Mouse (Mus musculus) hindbrain, embryonic 11.5 days (tissue): ENCODE data around the gene Olfr749. TPM values are rescaled to one million over a fixed set of nuclear protein-coding genes. Genes with fewer than 3 reads are reported as not detected.
"Not testable (repeated sequence)": the region's sequence is repeated elsewhere in the genome, so short reads cannot be mapped to it uniquely, and the experiment has no call there.

Experiments
- ATAC-seq: fragments of 200-750 bp; cut with Nextera tagmentation; 2 replicates; pipeline ENCODE4 v1.8.0; 2017; ENCODE audit warnings: mild to moderate bottlenecking, moderate TSS enrichment, moderate library complexity; ENCODE audit not compliant: low FRiP score
- DNase-seq: peaks from one replicate; pipeline ENCODE4 v3.0.0-alpha.2; 2015; ENCODE audit warnings: low spot score
- H3K27ac ChIP-seq: fragments of 300-500 bp; sonication (generic); 2 replicates; pipeline ENCODE4 v1.5.1; 2014; ENCODE audit warnings: mild to moderate bottlenecking, low read depth, low read length
- H3K27me3 ChIP-seq: fragments of 300-500 bp; sonication (generic); 2 replicates; pipeline ENCODE4 v1.6.1; 2014; ENCODE audit warnings: mild to moderate bottlenecking, low read length, moderate library complexity, mixed read lengths; ENCODE audit not compliant: control insufficient read depth, insufficient read depth
- H3K36me3 ChIP-seq: fragments of 300-500 bp; sonication (generic); 2 replicates; pipeline ENCODE4 v1.6.1; 2014; ENCODE audit warnings: mild to moderate bottlenecking, low read length, moderate library complexity, mixed read lengths; ENCODE audit not compliant: control insufficient read depth, insufficient read depth
- H3K4me1 ChIP-seq: fragments of 300-500 bp; sonication (generic); replicated peaks from 2 replicates; pipeline ENCODE4 v1.6.1; 2014; ENCODE audit warnings: low read length, mixed read lengths; ENCODE audit not compliant: control insufficient read depth, insufficient read depth
- H3K4me2 ChIP-seq: fragments of 300-500 bp; sonication (generic); replicated peaks from 2 replicates; pipeline ENCODE4 v1.6.1; 2014; ENCODE audit warnings: mild to moderate bottlenecking, low read depth, low read length
- H3K4me3 ChIP-seq: fragments of 300-500 bp; sonication (generic); 2 replicates; pipeline ENCODE4 v1.5.1; 2014; ENCODE audit warnings: low read depth, low read length
- H3K9ac ChIP-seq: fragments of 300-500 bp; sonication (generic); 2 replicates; pipeline ENCODE4 v1.6.1; 2014; ENCODE audit warnings: low read depth, low read length
- H3K9me3 ChIP-seq: fragments of 300-500 bp; sonication (generic); 2 replicates; pipeline ENCODE4 v1.6.1; 2016; ENCODE audit warnings: low read length; ENCODE audit not compliant: control insufficient read depth
- WGBS: fragments of 180-500 bp; shearing (Covaris S2); extraction: QIAGEN DNeasy Blood & Tissue Kit; methylation state at CpG from one replicate; pipeline ENCODE4 v1.1.7; 2014; 5-methylcytosine and 5-hydroxymethylcytosine counted together
- polyA plus RNA-seq: library from polyadenylated mRNA; unstranded; fragments of >200 nt; fragmentation: Nextera tagmentation; extraction: Ambion mirVana; gene quantifications from 2 replicates; pipeline ENCODE4 v1.2.1, GENCODE M21; 2014

Gene Olfr749
- polyA plus RNA-seq, 1 experiment from 2014 or later: not detected

GRCm38 (mm10) chr14:50741584-50741983 lies 3.3 kb downstream of the Olfr749 start:
- Histone ChIP-seq H3K4me2 (no peak overlapping the region), H3K4me1 (no peaks in the 10 kb centered on the region), H3K4me3 (no peak overlapping the region), H3K27me3 (no peaks in the 10 kb centered on the region), H3K36me3 (no peaks in the 10 kb centered on the region), H3K9me3 (no peaks in the 10 kb centered on the region), H3K9ac (no peak overlapping the region), H3K27ac (no peak overlapping the region)
- ATAC-seq (no peak), DNase-seq (no peak)
- 77% methylated on average over 2 of the region's 2 CpGs for WGBS

- WGBS: 82% methylated on average over 2 of the region's 2 CpGs
- H3K4me3 ChIP-seq: no peak overlapping the region
- ATAC-seq (no peak), DNase-seq (no peak)
- no peak overlapping the region for H3K4me2 ChIP-seq
- H3K36me3 ChIP-seq: no peaks in the 10 kb centered on the region
- no peak overlapping the region for H3K27ac ChIP-seq
- H3K9me3 ChIP-seq: no peaks in the 10 kb centered on the region
- H3K9ac ChIP-seq: no peak overlapping the region
- no peaks in the 10 kb centered on the region for H3K27me3 ChIP-seq
- no peaks in the 10 kb centered on the region for H3K4me1 ChIP-seq
Observed at GRCm38 (mm10) chr14:50740334-50740733, 4.6 kb downstream of the Olfr749 start.

- not testable (repeated sequence) for ATAC-seq, H3K4me3 ChIP-seq, H3K36me3 ChIP-seq
Observed at GRCm38 (mm10) chr14:50722371-50722770, 22.5 kb downstream of the Olfr749 start.

GRCm38 (mm10) chr14:50719875-50720274 lies 25.0 kb downstream of the Olfr749 start:
- not testable (repeated sequence) for H3K4me1 ChIP-seq, H3K9me3 ChIP-seq, H3K4me3 ChIP-seq, H3K27ac ChIP-seq, ATAC-seq, H3K9ac ChIP-seq, DNase-seq, H3K36me3 ChIP-seq, H3K27me3 ChIP-seq, H3K4me2 ChIP-seq
- WGBS: 91% methylated on average over 15 of the region's 15 CpGs

More at GRCm38 (mm10) chr14:50722371-50722770, 22.5 kb downstream of the Olfr749 start:
- not testable (repeated sequence) for H3K9ac ChIP-seq, DNase-seq, H3K9me3 ChIP-seq, H3K27ac ChIP-seq, H3K4me2 ChIP-seq, H3K4me1 ChIP-seq, H3K27me3 ChIP-seq
- WGBS: 92% methylated on average over 3 of the region's 4 CpGs

- Histone ChIP-seq H3K9ac (no peak within 1 kb of the TSS), H3K4me2 (no peak within 1 kb of the TSS), H3K9me3 (no peaks in the 10 kb centered on the region), H3K36me3 (no peaks in the 10 kb centered on the region), H3K27ac (no peak within 1 kb of the TSS), H3K27me3 (no peaks in the 10 kb centered on the region), H3K4me1 (no peaks in the 10 kb centered on the region), H3K4me3 (no peak within 1 kb of the TSS)
- 78% methylated on average over 1 of the region's 1 CpGs for WGBS
- ATAC-seq (no peak), DNase-seq (no peak)
Observed at GRCm38 (mm10) chr14:50707073-50707472, 37.8 kb downstream of the Olfr749 start, which contains the start of gene Olfr748. TSS of gene Olfr748 (plus strand) at chr14:50707373.

GRCm38 (mm10) chr14:50693106-50693505 lies 51.8 kb downstream of the Olfr749 start, which contains the start of gene Olfr747:
TSS of gene Olfr747 (minus strand) at chr14:50693206.
- Histone ChIP-seq H3K9ac (no peak within 1 kb of the TSS), H3K4me3 (no peak within 1 kb of the TSS), H3K27ac (no peak within 1 kb of the TSS), H3K9me3 (no peaks in the 10 kb centered on the region), H3K36me3 (no peaks in the 10 kb centered on the region), H3K27me3 (no peaks in the 10 kb centered on the region), H3K4me2 (no peak within 1 kb of the TSS), H3K4me1 (no peaks in the 10 kb centered on the region)
- no peak for ATAC-seq
- no peak for DNase-seq
- 87% methylated on average over 3 of the region's 3 CpGs for WGBS

Other genes starting within 250 kb of the Olfr749 start
- not detected in 2 replicates for gene Olfr742, start 241.5 kb downstream of the Olfr749 start, polyA plus RNA-seq
- not detected in 2 replicates for gene Olfr743, start 223.3 kb downstream of the Olfr749 start, polyA plus RNA-seq
- not detected in 2 replicates for gene Olfr744, start 130.2 kb downstream of the Olfr749 start, polyA plus RNA-seq
- not detected in 2 replicates for gene Olfr745, start 105.7 kb downstream of the Olfr749 start, polyA plus RNA-seq
- gene Olfr746, start 98.0 kb downstream of the Olfr749 start, polyA plus RNA-seq: not detected in 2 replicates
- not detected in 2 replicates for gene Olfr747, start 51.9 kb downstream of the Olfr749 start, polyA plus RNA-seq
- gene Olfr748, start 37.7 kb downstream of the Olfr749 start, polyA plus RNA-seq: not detected in 2 replicates
- gene Ttc5, start 40.4 kb upstream of the Olfr749 start, polyA plus RNA-seq: 105 and 106 TPM in 2 replicates
- not detected in 2 replicates for gene Ccnb1ip1, start 62.6 kb upstream of the Olfr749 start, polyA plus RNA-seq
- 63.6 and 66.0 TPM in 2 replicates for gene Parp2, start 62.7 kb upstream of the Olfr749 start, polyA plus RNA-seq
- 5.8 and 6.1 TPM in 2 replicates for gene Tep1, start 125.5 kb upstream of the Olfr749 start, polyA plus RNA-seq
- gene Klhl33, start 152.4 kb upstream of the Olfr749 start, polyA plus RNA-seq: 0.11 TPM in 1 of 2 replicates, not detected in the other
- gene Osgep, start 179.8 kb upstream of the Olfr749 start, polyA plus RNA-seq: 146 and 160 TPM in 2 replicates
- gene Apex1, start 179.9 kb upstream of the Olfr749 start, polyA plus RNA-seq: 344 and 364 TPM in 2 replicates
- gene Pip4p1, start 185.8 kb upstream of the Olfr749 start, polyA plus RNA-seq: 53.8 and 55.6 TPM in 2 replicates
- gene Pnp, start 186.0 kb upstream of the Olfr749 start, polyA plus RNA-seq: 62.1 and 63.9 TPM in 2 replicates
- not detected in 2 replicates for gene Gm49342, start 199.4 kb upstream of the Olfr749 start, polyA plus RNA-seq
- gene Pnp2, start 210.9 kb upstream of the Olfr749 start, polyA plus RNA-seq: 0.36 and 0.52 TPM in 2 replicates